Mouse (Mus musculus) kidney, adult 2 months (tissue): ENCODE measurements around the gene Hemk1. TPM values are rescaled to one million over a fixed set of nuclear protein-coding genes. Genes with fewer than 3 reads are reported as not detected.

Experiments used
- DNase-seq: peaks from one replicate; pipeline ENCODE4 v3.0.0; 2021
- H3K27ac ChIP-seq: fragments of 200-500 bp; 2 replicates; pipeline ENCODE4 v1.5.1; 2012; ENCODE audit warnings: low read depth, low read length, control low read depth, inconsistent platforms; ENCODE audit not compliant: insufficient read depth
- H3K27me3 ChIP-seq: fragments of 200-500 bp; replicated peaks from 2 replicates; pipeline ENCODE4 v1.6.1; 2012; ENCODE audit warnings: mild to moderate bottlenecking, moderate library complexity, low read length, inconsistent platforms; ENCODE audit not compliant: control insufficient read depth, insufficient read depth
- H3K36me3 ChIP-seq: fragments of 200-500 bp; 2 replicates; pipeline ENCODE4 v1.6.1; 2012; ENCODE audit warnings: mild to moderate bottlenecking, moderate library complexity, low read length, inconsistent platforms; ENCODE audit not compliant: control insufficient read depth, insufficient read depth
- H3K4me1 ChIP-seq: fragments of 200-500 bp; 2 replicates; pipeline ENCODE4 v1.6.1; 2011; ENCODE audit warnings: low read length; ENCODE audit not compliant: control insufficient read depth, insufficient read depth
- H3K4me3 ChIP-seq: fragments of 200-500 bp; 2 replicates; pipeline ENCODE4 v1.5.1; 2011; ENCODE audit warnings: mild to moderate bottlenecking, low read depth, low read length, control low read depth; ENCODE audit not compliant: insufficient read depth
- CTCF ChIP-seq: fragments of 200-500 bp; conservative IDR thresholded peaks from 2 replicates; pipeline ENCODE4 v1.5.1; 2011; ENCODE audit warnings: low read depth, mild to moderate bottlenecking, control low read depth, low read length, moderate library complexity, mixed read lengths; ENCODE audit not compliant: insufficient read depth, insufficient read length
- POLR2A ChIP-seq: fragments of 200-500 bp; IDR thresholded peaks from one replicate; pipeline ENCODE4 v1.6.1; 2011; ENCODE audit warnings: low read depth, low read length, control low read depth
- WGBS: fragments of 180-500 bp; shearing (Covaris S2); methylation state at CpG from one replicate; pipeline ENCODE4 v1.1.7; 2018; 5-methylcytosine and 5-hydroxymethylcytosine counted together
- polyA plus RNA-seq: library from polyadenylated mRNA; depleted of rRNA; stranded (reverse); fragments of >200 nt; gene quantifications from 2 replicates; pipeline ENCODE4 v1.2.3, GENCODE M21; 2012

Gene Hemk1
- polyA plus RNA-seq, 1 experiment, result 35.0 TPM

- no peak overlapping the region for H3K4me3 ChIP-seq
- no peaks in the 10 kb centered on the region for H3K27me3 ChIP-seq
- DNase-seq, result no peak
- WGBS, result 49% methylated on average over 2 of the region's 2 CpGs
- TF ChIP-seq POLR2A (no peak), CTCF (no peak)
- peaks cover 5% of the 10 kb centered on the region; the same call in 1 of the 2 replicates for H3K4me1 ChIP-seq
- H3K36me3 ChIP-seq, result no peaks in the 10 kb centered on the region
- peak overlapping the region; percentile 59; the same call in 1 of the 2 replicates for H3K27ac ChIP-seq
Observed at GRCm38 (mm10) chr9:107287294-107287693, 50.9 kb downstream of the Hemk1 start.

- TF ChIP-seq CTCF (no peak), POLR2A (no peak)
- WGBS, result 24% methylated on average over 3 of the region's 3 CpGs
- H3K27me3 ChIP-seq, result no peaks in the 10 kb centered on the region
- no peaks in the 10 kb centered on the region for H3K36me3 ChIP-seq
- peaks cover 7% of the 10 kb centered on the region for H3K4me1 ChIP-seq
- peak; percentile 60 for DNase-seq
- no peak overlapping the region for H3K4me3 ChIP-seq
- H3K27ac ChIP-seq, result peak overlapping the region; percentile 37; the same call in 1 of the 2 replicates
Observed at GRCm38 (mm10) chr9:107285009-107285408, 53.1 kb downstream of the Hemk1 start.

GRCm38 (mm10) chr9:107282951-107283350 is 55.2 kb downstream of the Hemk1 start:
- Histone ChIP-seq H3K27me3 (no peaks in the 10 kb centered on the region), H3K36me3 (no peaks in the 10 kb centered on the region), H3K4me3 (no peak overlapping the region), H3K4me1 (peaks cover 9% of the 10 kb centered on the region; the same call in 1 of the 2 replicates), H3K27ac (no peak overlapping the region)
- WGBS, result 89% methylated on average over 9 of the region's 9 CpGs
- no peak for DNase-seq
- TF ChIP-seq CTCF, result no peak
- TF ChIP-seq POLR2A, result no peak

GRCm38 (mm10) chr9:107281241-107281987 is 56.7 kb downstream of the Hemk1 start:
- no peak overlapping the region for H3K27ac ChIP-seq
- TF ChIP-seq POLR2A, result no peak
- TF ChIP-seq CTCF, result no peak
- WGBS, result 87% methylated on average over 5 of the region's 5 CpGs

GRCm38 (mm10) chr9:107280322-107281027 is 57.7 kb downstream of the Hemk1 start:
- 70% methylated on average over 13 of the region's 13 CpGs for WGBS
- no peak for DNase-seq
- Histone ChIP-seq H3K4me1 (peaks cover 12% of the 10 kb centered on the region; the same call in 1 of the 2 replicates), H3K27me3 (no peaks in the 10 kb centered on the region), H3K36me3 (no peaks in the 10 kb centered on the region), H3K4me3 (no peak overlapping the region), H3K27ac (no peak overlapping the region)
- TF ChIP-seq CTCF, result no peak
- no peak for TF ChIP-seq POLR2A

More at GRCm38 (mm10) chr9:107281241-107281987, 56.7 kb downstream of the Hemk1 start:
- Histone ChIP-seq H3K4me3 (no peak overlapping the region), H3K36me3 (no peaks in the 10 kb centered on the region), H3K27me3 (no peaks in the 10 kb centered on the region), H3K4me1 (peaks cover 9% of the 10 kb centered on the region; the same call in 1 of the 2 replicates)
- no peak for DNase-seq

- 32% methylated on average over 16 of the region's 16 CpGs for WGBS
- Histone ChIP-seq H3K27ac (peak overlapping the region; percentile 13; the same call in 1 of the 2 replicates), H3K4me1 (peaks cover 12% of the 10 kb centered on the region; the same call in 1 of the 2 replicates), H3K4me3 (no peak overlapping the region), H3K36me3 (no peaks in the 10 kb centered on the region), H3K27me3 (no peaks in the 10 kb centered on the region)
- DNase-seq, result peak; percentile 51
- TF ChIP-seq CTCF (no peak), POLR2A (no peak)
Observed at GRCm38 (mm10) chr9:107279378-107280321, 58.5 kb downstream of the Hemk1 start.
